Comparison of ENCODE assay signal across 8 mouse cellular contexts in genomic region chr13:23554393-23554792, GRCm38 (mm10). TPM values are rescaled to one million over a fixed set of nuclear protein-coding genes. Genes with fewer than 3 reads are reported as not detected.
DNase-seq lines count a peak whose midpoint lies in the region; ATAC-seq and TF ChIP-seq lines count a peak whose summit lies in the region.

No protein-coding gene starts in this region.

- H3K36me3 ChIP-seq in heart, embryonic 16.5 days (ENCODE audit: control insufficient read depth, insufficient read depth), result no peaks in the 10 kb centered on the region
- no peaks in the 10 kb centered on the region for H3K36me3 ChIP-seq in hindbrain, embryonic 14.5 days (replicated peaks; ENCODE audit: control insufficient read depth, insufficient read depth)
- H3K36me3 ChIP-seq in midbrain, embryonic 15.5 days (replicated peaks), result no peaks in the 10 kb centered on the region

- H3K9me3 ChIP-seq in heart, embryonic 16.5 days (replicated peaks; ENCODE audit: control insufficient read depth, low read length), result no peaks in the 10 kb centered on the region
- H3K9me3 ChIP-seq in hindbrain, embryonic 14.5 days (ENCODE audit: control insufficient read depth, low read length), result no peaks in the 10 kb centered on the region
- H3K9me3 ChIP-seq in midbrain, embryonic 15.5 days, result no peaks in the 10 kb centered on the region

- H3K4me3 ChIP-seq in heart, embryonic 16.5 days (ENCODE audit: low read length), result peak overlapping the region; percentile 55
- H3K4me3 ChIP-seq in bone marrow, adult 2 months (replicated peaks; ENCODE audit: control insufficient read depth, low read depth, low read length), result peak overlapping the region; percentile 45
- peak overlapping the region; percentile 46 for H3K4me3 ChIP-seq in hindbrain, embryonic 14.5 days (replicated peaks; ENCODE audit: low read length)
- peak overlapping the region; percentile 51 for H3K4me3 ChIP-seq in midbrain, embryonic 15.5 days

- no peak for TF ChIP-seq CTCF in bone marrow, adult 2 months (IDR thresholded peaks at IDR 0.05; ENCODE audit: control insufficient read depth, insufficient read depth, low read length)

- H3K9ac ChIP-seq in heart, embryonic 16.5 days (ENCODE audit: low read length), result peak overlapping the region; percentile 85
- H3K9ac ChIP-seq in hindbrain, embryonic 14.5 days, result peak overlapping the region; percentile 68
- peak overlapping the region; percentile 53; the same call in 1 of the 2 replicates for H3K9ac ChIP-seq in midbrain, embryonic 15.5 days

- no peak for ATAC-seq in heart, embryonic 16.5 days (replicated peaks; ENCODE audit: extremely low read depth, insufficient read depth, low FRiP score)
- no peak for ATAC-seq in hindbrain, embryonic 14.5 days (ENCODE audit: low FRiP score)
- ATAC-seq in midbrain, embryonic 15.5 days (replicated peaks), result no peak

- H3K4me2 ChIP-seq in heart, embryonic 16.5 days (ENCODE audit: low read depth, low read length), result peak overlapping the region; percentile 90
- peak overlapping the region; percentile 83 for H3K4me2 ChIP-seq in hindbrain, embryonic 14.5 days (replicated peaks)
- H3K4me2 ChIP-seq in midbrain, embryonic 15.5 days, result peak overlapping the region; percentile 99

- H3K27ac ChIP-seq in heart, embryonic 16.5 days (ENCODE audit: low read length), result peak overlapping the region; percentile 93
- no peak overlapping the region; the same call in 1 of the 2 replicates for H3K27ac ChIP-seq in bone marrow, adult 2 months (ENCODE audit: control insufficient read depth, insufficient read depth, low read depth, low read length, poor library complexity)
- H3K27ac ChIP-seq in hindbrain, embryonic 14.5 days, result peak overlapping the region; percentile 88
- peak overlapping the region; percentile 85 for H3K27ac ChIP-seq in midbrain, embryonic 15.5 days

- intact Hi-C loops in heart, postnatal 14 days (cut with DNase I), result no loop called here

- H3K27me3 ChIP-seq in heart, embryonic 16.5 days (ENCODE audit: control insufficient read depth, insufficient read depth, low read length), result no peaks in the 10 kb centered on the region
- H3K27me3 ChIP-seq in hindbrain, embryonic 14.5 days (ENCODE audit: control insufficient read depth, insufficient read depth, low read length), result no peaks in the 10 kb centered on the region
- H3K27me3 ChIP-seq in midbrain, embryonic 15.5 days (replicated peaks), result no peaks in the 10 kb centered on the region

- DNase-seq in heart, postnatal 14 days, result no peak
- DNase-seq in hindbrain, embryonic 14.5 days (ENCODE audit: low spot score), result no peak
- DNase-seq in urinary bladder, postnatal 4 days (ENCODE audit: low spot score in 2 of 2), result no peak
- DNase-seq in cerebellum, postnatal 14 days, result no peak
- no peak for DNase-seq in adrenal gland, postnatal 10 days

- H3K4me1 ChIP-seq in heart, embryonic 16.5 days (ENCODE audit: control insufficient read depth, insufficient read depth, low read length), result peaks cover 10% of the 10 kb centered on the region
- no peaks in the 10 kb centered on the region for H3K4me1 ChIP-seq in bone marrow, adult 2 months (ENCODE audit: control insufficient read depth, insufficient read depth, low read length)
- H3K4me1 ChIP-seq in hindbrain, embryonic 14.5 days (replicated peaks; ENCODE audit: control insufficient read depth, insufficient read depth, low read length), result peaks cover 25% of the 10 kb centered on the region
- peaks cover 34% of the 10 kb centered on the region for H3K4me1 ChIP-seq in midbrain, embryonic 15.5 days

- WGBS in heart, embryonic 16.5 days, result 20% methylated on average over 9 of the region's 9 CpGs
- WGBS in bone marrow, adult 2 months, result 20% methylated on average over 9 of the region's 9 CpGs
- WGBS in hindbrain, embryonic 14.5 days, result 25% methylated on average over 9 of the region's 9 CpGs
- 25% methylated on average over 9 of the region's 9 CpGs for WGBS in midbrain, embryonic 15.5 days

- no peak for TF ChIP-seq POLR2A in bone marrow, adult 2 months (IDR thresholded peaks at IDR 0.05; ENCODE audit: borderline replicate concordance, control insufficient read depth, low read depth, low read length)

RNA-seq across cellular contexts. Expression of gene Hist1h1d, which starts 1.3 kb away (rescaled TPM):
- 0.21 and 0.37 TPM in 2 replicates for polyA plus RNA-seq in heart, embryonic 16.5 days (2015; fragmentation: Nextera tagmentation; extraction: Ambion mirVana)
- 10 to 100 TPM in 1 of 2 experiments, 1 to 10 TPM in 1; 5.2 to 11.7 TPM for total RNA-seq in heart, postnatal 14 days (2021)
- polyA plus RNA-seq in bone marrow, adult 2 months (2011; ENCODE audit: insufficient read depth, insufficient read length, low replicate concordance, missing spikeins), result 9.7 and 12.7 TPM in 2 replicates
- polyA plus RNA-seq in hindbrain, embryonic 14.5 days (2014; fragmentation: Nextera tagmentation; extraction: Ambion mirVana), result 0.12 and 0.17 TPM in 2 replicates
- polyA plus RNA-seq in midbrain, embryonic 15.5 days (2015; fragmentation: Nextera tagmentation; extraction: Ambion mirVana), result 0.14 and 0.15 TPM in 2 replicates
- total RNA-seq in adrenal gland, postnatal 10 days (2021), result 10 to 100 TPM; 27.8 to 32.6 TPM

RNA-seq across cellular contexts. Expression of gene Hist1h4f, which starts 2.9 kb away (rescaled TPM):
- polyA plus RNA-seq in heart, embryonic 16.5 days (2015; fragmentation: Nextera tagmentation; extraction: Ambion mirVana), result 0.53 TPM in 1 of 2 replicates, not detected in the other
- total RNA-seq in heart, postnatal 14 days (2021), result 100 to 1,000 TPM; 106 to 209 TPM
- polyA plus RNA-seq in bone marrow, adult 2 months (2011; ENCODE audit: insufficient read depth, insufficient read length, low replicate concordance, missing spikeins), result 114 and 284 TPM in 2 replicates
- polyA plus RNA-seq in hindbrain, embryonic 14.5 days (2014; fragmentation: Nextera tagmentation; extraction: Ambion mirVana), result not detected in 2 replicates
- not detected in 2 replicates for polyA plus RNA-seq in midbrain, embryonic 15.5 days (2015; fragmentation: Nextera tagmentation; extraction: Ambion mirVana)
- total RNA-seq in adrenal gland, postnatal 10 days (2021), result 100 to 1,000 TPM; 529 to 619 TPM

RNA-seq across cellular contexts. Expression of gene Hist1h3e, which starts 7.8 kb away (rescaled TPM):
- 1.7 and 2.1 TPM in 2 replicates for polyA plus RNA-seq in heart, embryonic 16.5 days (2015; fragmentation: Nextera tagmentation; extraction: Ambion mirVana)
- 10 to 100 TPM; 49.0 to 79.9 TPM for total RNA-seq in heart, postnatal 14 days (2021)
- 5.3 and 12.9 TPM in 2 replicates for polyA plus RNA-seq in bone marrow, adult 2 months (2011; ENCODE audit: insufficient read depth, insufficient read length, low replicate concordance, missing spikeins)
- polyA plus RNA-seq in hindbrain, embryonic 14.5 days (2014; fragmentation: Nextera tagmentation; extraction: Ambion mirVana), result 1.5 and 3.1 TPM in 2 replicates
- polyA plus RNA-seq in midbrain, embryonic 15.5 days (2015; fragmentation: Nextera tagmentation; extraction: Ambion mirVana), result 1.0 and 1.4 TPM in 2 replicates
- total RNA-seq in adrenal gland, postnatal 10 days (2021), result 100 to 1,000 TPM; 246 to 271 TPM

RNA-seq across cellular contexts. Expression of gene Hist1h3f, which starts 10.5 kb away (rescaled TPM):
- 0.20 and 0.37 TPM in 2 replicates for polyA plus RNA-seq in heart, embryonic 16.5 days (2015; fragmentation: Nextera tagmentation; extraction: Ambion mirVana)
- total RNA-seq in heart, postnatal 14 days (2021), result 10 to 100 TPM; 21.6 to 40.3 TPM
- 3.0 and 6.4 TPM in 2 replicates for polyA plus RNA-seq in bone marrow, adult 2 months (2011; ENCODE audit: insufficient read depth, insufficient read length, low replicate concordance, missing spikeins)
- polyA plus RNA-seq in hindbrain, embryonic 14.5 days (2014; fragmentation: Nextera tagmentation; extraction: Ambion mirVana), result 0.28 and 0.29 TPM in 2 replicates
- 0.27 and 0.32 TPM in 2 replicates for polyA plus RNA-seq in midbrain, embryonic 15.5 days (2015; fragmentation: Nextera tagmentation; extraction: Ambion mirVana)
- 100 to 1,000 TPM in 1 of 2 experiments, 10 to 100 TPM in 1; 93.2 to 104 TPM for total RNA-seq in adrenal gland, postnatal 10 days (2021)

RNA-seq across cellular contexts. Expression of gene Hist1h2bh, which starts 11.2 kb away (rescaled TPM):
- polyA plus RNA-seq in heart, embryonic 16.5 days (2015; fragmentation: Nextera tagmentation; extraction: Ambion mirVana), result 0.38 and 0.52 TPM in 2 replicates
- 1 to 10 TPM; 3.7 to 7.4 TPM for total RNA-seq in heart, postnatal 14 days (2021)
- 6.8 and 11.4 TPM in 2 replicates for polyA plus RNA-seq in bone marrow, adult 2 months (2011; ENCODE audit: insufficient read depth, insufficient read length, low replicate concordance, missing spikeins)
- polyA plus RNA-seq in hindbrain, embryonic 14.5 days (2014; fragmentation: Nextera tagmentation; extraction: Ambion mirVana), result 0.22 TPM in 1 of 2 replicates, not detected in the other
- 0.15 and 0.44 TPM in 2 replicates for polyA plus RNA-seq in midbrain, embryonic 15.5 days (2015; fragmentation: Nextera tagmentation; extraction: Ambion mirVana)
- 10 to 100 TPM; 20.9 to 25.4 TPM for total RNA-seq in adrenal gland, postnatal 10 days (2021)

Comparison
In these comparisons a context has a peak if more than half of its experiments do, and no peak if none do; other contexts are left out.
1. RNA of gene Hist1h4f, which starts 2.9 kb away (polyA plus RNA-seq): 114 to 284 TPM in bone marrow, adult 2 months; 0.53 TPM in heart, embryonic 16.5 days, not detected in hindbrain, embryonic 14.5 days and not detected in midbrain, embryonic 15.5 days; every median in the first group is over 10 times any median in the second.
2. Peak in every context shown above with its lines, with median percentiles within 50 percentile points of each other: H3K4me2 ChIP-seq, H3K4me3 ChIP-seq and H3K9ac ChIP-seq.